Mouse (Mus musculus) C2C12 (cell line): ENCODE data around the gene Smg6.

Experiments
- CEBPB ChIP-seq: IDR thresholded peaks from one replicate; pipeline ENCODE4 v1.6.1; 2011; ENCODE audit warnings: low read depth, mild to moderate bottlenecking, control low read depth, moderate library complexity
- CTCF ChIP-seq: IDR thresholded peaks from one replicate; pipeline ENCODE4 v1.5.1; 2011; ENCODE audit not compliant: control insufficient read depth, insufficient read depth, insufficient read length

- no peak for TF ChIP-seq CTCF
- TF ChIP-seq CEBPB, result no peak
Observed at GRCm38 (mm10) chr11:74992427-74992987, 66.9 kb downstream of the Smg6 start.
